Mouse (Mus musculus): ENCODE results near the gene Tex2. TPM values are rescaled to one million over a fixed set of nuclear protein-coding genes. Genes with fewer than 3 reads are reported as not detected.

Tex2 gene
- total RNA-seq, 2 experiments from 2014 or later, result 40.1 to 40.3 TPM

DNA sequence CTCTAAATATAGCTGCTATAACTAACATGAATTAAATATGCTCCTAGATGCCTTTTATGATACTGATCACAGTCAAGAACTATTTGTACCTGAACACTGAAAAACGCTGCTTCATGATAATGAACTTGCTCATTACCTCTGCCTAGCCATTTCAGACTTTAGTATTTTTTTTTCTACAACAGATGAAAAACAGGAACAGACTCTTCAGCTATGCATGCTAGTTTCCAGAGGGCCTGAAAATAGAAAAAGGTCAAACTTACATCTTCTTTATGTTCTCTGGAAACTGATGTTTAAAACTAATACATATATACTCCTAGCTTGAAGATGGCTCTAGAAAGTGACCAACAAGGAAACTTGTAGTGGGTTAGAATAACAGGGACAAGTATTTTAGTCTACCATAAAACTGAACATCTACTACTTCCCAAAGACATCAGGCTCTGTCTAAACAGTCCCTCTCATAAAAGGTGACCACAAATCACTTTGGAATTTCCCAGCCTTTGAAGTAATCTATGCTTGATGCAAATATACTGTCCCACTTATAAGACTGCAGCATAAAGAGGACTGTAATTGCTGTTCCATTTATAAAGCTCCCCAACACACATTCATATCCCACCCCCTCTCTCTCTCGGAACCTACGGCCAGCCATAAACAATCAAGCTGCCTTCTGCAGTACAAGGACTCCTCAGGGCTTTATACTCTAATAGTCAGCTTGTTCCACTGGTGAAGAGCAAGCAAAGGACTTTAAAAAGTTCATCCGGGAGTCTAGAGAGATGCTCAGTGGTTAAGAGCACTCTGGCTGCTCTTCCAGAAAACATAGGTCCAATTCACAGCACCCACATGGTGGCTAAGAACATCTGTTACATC lies 148.3 kb downstream of the Tex2 start:
- DNase-seq, result no peak
- intact Hi-C loops (cut with DNase I), result no loop called here

DNA sequence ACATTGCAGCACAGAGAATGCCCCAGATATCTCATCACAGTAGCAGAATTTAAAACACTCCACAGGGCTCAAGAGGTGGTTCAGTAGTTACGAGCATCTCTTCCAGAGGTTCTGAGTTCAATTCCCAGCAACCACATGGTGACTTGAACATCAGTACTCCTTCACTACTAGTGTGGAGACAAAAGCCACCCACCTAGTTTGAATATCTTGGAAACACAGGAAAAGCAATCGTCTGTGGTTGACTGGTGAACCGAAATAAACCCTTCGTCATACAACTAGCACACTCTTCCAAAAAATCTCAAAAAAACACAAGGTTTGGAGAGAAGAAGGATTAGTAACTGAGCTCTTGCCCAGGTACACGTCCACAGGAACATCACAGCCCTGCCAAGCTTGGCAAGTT lies 149.4 kb downstream of the Tex2 start:
- DNase-seq, result no peak
- intact Hi-C loops (cut with DNase I), result no loop called here

DNA sequence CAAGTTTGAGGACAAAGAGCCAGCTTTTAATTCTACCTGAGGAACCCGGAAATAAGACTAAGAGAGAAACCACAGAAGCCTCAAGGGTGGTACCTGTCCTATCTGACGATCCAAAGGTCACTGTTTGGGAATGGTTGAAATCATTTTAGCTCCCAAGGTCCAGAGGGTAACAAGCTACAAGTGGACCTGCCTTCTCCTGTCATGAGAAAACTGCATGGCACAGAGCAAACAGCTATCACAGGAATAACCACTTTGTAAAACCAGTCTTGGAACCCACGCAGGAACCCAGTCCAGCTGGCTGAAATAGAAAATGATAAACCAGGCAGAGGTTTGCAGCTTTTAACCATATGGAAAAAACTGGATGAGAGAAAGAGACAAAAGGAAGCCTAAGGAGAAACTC lies 150.9 kb downstream of the Tex2 start:
- peak; percentile 9 to 20 for DNase-seq
- intact Hi-C loops (cut with DNase I), result no loop called here

- DNase-seq, result no peak
- intact Hi-C loops (cut with DNase I), result no loop called here
Observed at GRCm38 (mm10) chr11:106461145-106461932, 151.9 kb downstream of the Tex2 start.

- intact Hi-C loops (cut with DNase I), result no loop called here
- no peak for DNase-seq
Observed at GRCm38 (mm10) chr11:106460671-106461070, 152.6 kb downstream of the Tex2 start.

GRCm38 (mm10) chr11:106458540-106458939 lies 154.7 kb downstream of the Tex2 start:
- no peak for DNase-seq
- intact Hi-C loops (cut with DNase I), result no loop called here

Other genes with a start within 250 kb of the Tex2 start
- gene Prr29, start 248.0 kb downstream of the Tex2 start, total RNA-seq (2021), result under 1 TPM; 0.31 to 0.64 TPM
- gene Icam2, start 225.3 kb downstream of the Tex2 start, total RNA-seq (2021), result 10 to 100 TPM; 57.1 to 67.0 TPM
- gene Ern1, start 125.6 kb downstream of the Tex2 start, total RNA-seq (2021), result 10 to 100 TPM in 1 of 2 experiments, 1 to 10 TPM in 1; 8.9 to 10.5 TPM
- gene Pecam1, start 137.2 kb upstream of the Tex2 start, total RNA-seq (2021), result 100 to 1,000 TPM; 214 to 220 TPM
- 1 to 10 TPM in 1 of 2 experiments, under 1 TPM in 1; 0.94 to 1.1 TPM for gene Milr1, start 137.8 kb upstream of the Tex2 start, total RNA-seq (2021)
- gene Polg2, start 166.1 kb upstream of the Tex2 start, total RNA-seq (2021), result 1 to 10 TPM; 3.7 to 4.3 TPM
- 100 to 1,000 TPM; 513 to 524 TPM for gene Ddx5, start 175.8 kb upstream of the Tex2 start, total RNA-seq (2021)
- 10 to 100 TPM in 1 of 2 experiments, 1 to 10 TPM in 1; 7.7 to 10.5 TPM for gene Cep95, start 175.8 kb upstream of the Tex2 start, total RNA-seq (2021)